ENCODE assay signal across 8 mouse cellular contexts in the genomic region with DNA sequence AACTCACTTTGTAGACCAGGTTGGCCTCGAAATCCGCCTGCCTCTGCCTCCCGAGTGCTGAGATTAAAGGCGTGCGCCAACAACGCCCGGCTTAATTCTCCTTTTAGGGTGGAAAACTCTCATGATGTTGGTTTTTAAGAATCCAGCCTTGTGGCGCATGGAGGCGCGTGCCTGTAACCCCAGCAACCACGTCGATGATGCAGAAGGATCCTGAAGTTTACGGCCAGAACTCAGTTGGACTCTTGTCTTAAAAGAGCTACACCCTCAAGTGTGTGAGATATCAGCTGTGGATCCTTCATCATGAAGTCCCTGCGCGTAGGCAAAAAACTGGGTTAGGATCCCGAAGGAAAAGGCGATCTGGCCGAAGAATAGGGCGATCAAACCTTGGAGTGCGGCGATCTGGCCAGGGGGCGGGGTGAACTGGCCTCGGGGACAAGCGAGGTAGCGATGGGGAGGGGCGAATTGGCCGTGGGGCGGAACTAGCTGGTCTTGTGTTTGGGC. TPM values are rescaled to one million over a fixed set of nuclear protein-coding genes. Genes with fewer than 3 reads are reported as not detected.
DNase-seq lines count a peak whose midpoint lies in the region; ATAC-seq and TF ChIP-seq lines count a peak whose summit lies in the region.

No protein-coding gene starts in this region.

- intact Hi-C loops in left cerebral cortex, postnatal 36 days (cut with DNase I): no loop called here

- TF ChIP-seq CTCF in cerebellum, adult 2 months (IDR thresholded peaks at IDR 0.05; ENCODE audit: borderline replicate concordance, insufficient read depth, low read depth, low read length): no peak
- no peak for TF ChIP-seq CTCF in testis, adult 2 months (IDR thresholded peaks at IDR 0.05; ENCODE audit: control insufficient read depth, insufficient read depth, insufficient replicate concordance, low read depth, low read length)
- TF ChIP-seq CTCF in stomach, postnatal 0 days (IDR thresholded peaks at IDR 0.05; ENCODE audit: low read depth): no peak

- no peaks in the 10 kb centered on the region for H3K9me3 ChIP-seq in liver, embryonic 12.5 days (replicated peaks)
- H3K9me3 ChIP-seq in stomach, postnatal 0 days (ENCODE audit: control insufficient read depth, low read length): no peaks in the 10 kb centered on the region

- peak overlapping the region; percentile 65 for H3K9ac ChIP-seq in liver, embryonic 12.5 days
- H3K9ac ChIP-seq in stomach, postnatal 0 days (ENCODE audit: low read length): peak overlapping the region; percentile 41; the same call in 1 of the 2 replicates

- no peak for TF ChIP-seq POLR2A in cerebellum, adult 2 months (IDR thresholded peaks at IDR 0.05; ENCODE audit: borderline replicate concordance, insufficient read depth, low read length)
- TF ChIP-seq POLR2A in testis, adult 2 months (IDR thresholded peaks at IDR 0.05; ENCODE audit: control insufficient read depth, low read depth, low read length): no peak

- peak overlapping the region; percentile 73 for H3K4me3 ChIP-seq in cerebellum, adult 2 months (replicated peaks; ENCODE audit: insufficient read depth, low read depth, low read length)
- H3K4me3 ChIP-seq in testis, adult 2 months (ENCODE audit: control insufficient read depth, low read depth, low read length): peak overlapping the region; percentile 96
- peak overlapping the region; percentile 79 for H3K4me3 ChIP-seq in liver, embryonic 12.5 days
- peak overlapping the region; percentile 68 for H3K4me3 ChIP-seq in stomach, postnatal 0 days (ENCODE audit: low read depth, low read length)

- no peak overlapping the region for H3K27ac ChIP-seq in cerebellum, adult 2 months (ENCODE audit: insufficient read depth, low read length)
- H3K27ac ChIP-seq in testis, adult 2 months (ENCODE audit: control insufficient read depth, insufficient read depth, low read depth, low read length): peak overlapping the region; percentile 97
- peak overlapping the region; percentile 27 for H3K27ac ChIP-seq in liver, embryonic 12.5 days
- H3K27ac ChIP-seq in stomach, postnatal 0 days (replicated peaks): peak overlapping the region; percentile 69

- no peak for TF ChIP-seq EP300 in stomach, postnatal 0 days (optimal IDR thresholded peaks at IDR 0.05)

- WGBS in cerebellum, adult 2 months: 7% methylated on average over 28 of the region's 28 CpGs
- WGBS in liver, embryonic 12.5 days (ENCODE audit: insufficient replicate concordance): 7% methylated on average over 28 of the region's 28 CpGs
- WGBS in stomach, postnatal 0 days: 5% methylated on average over 28 of the region's 28 CpGs

- H3K4me1 ChIP-seq in cerebellum, adult 2 months (ENCODE audit: control insufficient read depth, insufficient read depth, low read length): peaks cover 6% of the 10 kb centered on the region; the same call in 1 of the 2 replicates
- H3K4me1 ChIP-seq in testis, adult 2 months (ENCODE audit: control insufficient read depth, insufficient read depth, low read length): peaks cover 7% of the 10 kb centered on the region; the same call in 1 of the 2 replicates
- H3K4me1 ChIP-seq in liver, embryonic 12.5 days: peaks cover 40% of the 10 kb centered on the region
- H3K4me1 ChIP-seq in stomach, postnatal 0 days (replicated peaks; ENCODE audit: control insufficient read depth, insufficient read depth): peaks cover 6% of the 10 kb centered on the region; the same call in 1 of the 2 replicates

- DNase-seq in cerebellum, adult 2 months: no peak
- DNase-seq in cerebellum, postnatal 4 days (ENCODE audit: low spot score in 2 of 2): no peak
- DNase-seq in testis, postnatal 10 days (ENCODE audit: low spot score): no peak
- no peak for DNase-seq in stomach, postnatal 0 days (ENCODE audit: low spot score)
- no peak for DNase-seq in frontal cortex, postnatal 25 days (ENCODE audit: low spot score in 2 of 2)
- no peak for DNase-seq in left cerebral cortex, postnatal 36 days (ENCODE audit: low spot score in 2 of 2)

- ATAC-seq in liver, embryonic 12.5 days: no peak
- peak; percentile 9; the same call in 1 of the 2 replicates for ATAC-seq in stomach, postnatal 0 days (ENCODE audit: low FRiP score, low TSS enrichment)

- no peaks in the 10 kb centered on the region for H3K27me3 ChIP-seq in cerebellum, adult 2 months (ENCODE audit: control insufficient read depth, insufficient read depth, low read length)
- no peaks in the 10 kb centered on the region for H3K27me3 ChIP-seq in testis, adult 2 months (ENCODE audit: control insufficient read depth, insufficient read depth, low read length)
- peaks cover 40% of the 10 kb centered on the region for H3K27me3 ChIP-seq in liver, embryonic 12.5 days (replicated peaks)
- H3K27me3 ChIP-seq in stomach, postnatal 0 days (ENCODE audit: control insufficient read depth, insufficient read depth, low read length): no peaks in the 10 kb centered on the region

- H3K4me2 ChIP-seq in liver, embryonic 12.5 days: peak overlapping the region; percentile 95
- H3K4me2 ChIP-seq in stomach, postnatal 0 days (replicated peaks; ENCODE audit: low read depth): peak overlapping the region; percentile 60

- no peaks in the 10 kb centered on the region; the same call in 1 of the 2 replicates for H3K36me3 ChIP-seq in testis, adult 2 months (ENCODE audit: control insufficient read depth, insufficient read depth, low read length)
- peaks cover 19% of the 10 kb centered on the region for H3K36me3 ChIP-seq in liver, embryonic 12.5 days
- H3K36me3 ChIP-seq in stomach, postnatal 0 days (ENCODE audit: control insufficient read depth, insufficient read depth, low read length): no peaks in the 10 kb centered on the region

RNA-seq across cellular contexts. Expression of gene Ntmt1, which starts 0.4 kb away (rescaled TPM):
- polyA plus RNA-seq in cerebellum, adult 2 months (2012; rRNA removed): 37.1 and 37.8 TPM in 2 replicates
- polyA plus RNA-seq in testis, adult 2 months (2012; rRNA removed): 49.5 and 53.9 TPM in 2 replicates
- 45.4 and 48.6 TPM in 2 replicates for polyA plus RNA-seq in liver, embryonic 12.5 days (2016; fragmentation: Nextera tagmentation; extraction: Ambion mirVana)
- polyA plus RNA-seq in stomach, postnatal 0 days (2015; fragmentation: Nextera tagmentation; extraction: Ambion mirVana): 52.4 and 53.3 TPM in 2 replicates
- total RNA-seq in left cerebral cortex, postnatal 36 days (2021): 10 to 100 TPM; 35.4 to 36.3 TPM

RNA-seq across cellular contexts. Expression of gene 1700001O22Rik, which starts 3.7 kb away (rescaled TPM):
- 3.8 and 4.7 TPM in 2 replicates for polyA plus RNA-seq in cerebellum, adult 2 months (2012; rRNA removed)
- 905 and 964 TPM in 2 replicates for polyA plus RNA-seq in testis, adult 2 months (2012; rRNA removed)
- polyA plus RNA-seq in liver, embryonic 12.5 days (2016; fragmentation: Nextera tagmentation; extraction: Ambion mirVana): 0.18 and 0.19 TPM in 2 replicates
- polyA plus RNA-seq in stomach, postnatal 0 days (2015; fragmentation: Nextera tagmentation; extraction: Ambion mirVana): 2.0 and 2.5 TPM in 2 replicates
- 1 to 10 TPM; 6.7 to 8.5 TPM for total RNA-seq in left cerebral cortex, postnatal 36 days (2021)

RNA-seq across cellular contexts. Expression of gene Asb6, which starts 22.9 kb away (rescaled TPM):
- 46.6 and 52.6 TPM in 2 replicates for polyA plus RNA-seq in cerebellum, adult 2 months (2012; rRNA removed)
- 9.3 and 10.5 TPM in 2 replicates for polyA plus RNA-seq in testis, adult 2 months (2012; rRNA removed)
- 41.0 and 41.7 TPM in 2 replicates for polyA plus RNA-seq in liver, embryonic 12.5 days (2016; fragmentation: Nextera tagmentation; extraction: Ambion mirVana)
- 17.2 and 19.6 TPM in 2 replicates for polyA plus RNA-seq in stomach, postnatal 0 days (2015; fragmentation: Nextera tagmentation; extraction: Ambion mirVana)
- 10 to 100 TPM; 36.1 to 39.8 TPM for total RNA-seq in left cerebral cortex, postnatal 36 days (2021)

RNA-seq across cellular contexts. Expression of gene Prrx2, which starts 27.6 kb away (rescaled TPM):
- 1.7 and 2.1 TPM in 2 replicates for polyA plus RNA-seq in cerebellum, adult 2 months (2012; rRNA removed)
- polyA plus RNA-seq in testis, adult 2 months (2012; rRNA removed): 1.0 and 1.5 TPM in 2 replicates
- 2.5 and 4.1 TPM in 2 replicates for polyA plus RNA-seq in liver, embryonic 12.5 days (2016; fragmentation: Nextera tagmentation; extraction: Ambion mirVana)
- polyA plus RNA-seq in stomach, postnatal 0 days (2015; fragmentation: Nextera tagmentation; extraction: Ambion mirVana): 1.8 and 2.0 TPM in 2 replicates
- 1 to 10 TPM; 1.0 to 2.8 TPM for total RNA-seq in left cerebral cortex, postnatal 36 days (2021)

Comparison
In these comparisons a context has a peak if more than half of its experiments do, and no peak if none do; other contexts are left out.
1. RNA of gene 1700001O22Rik, which starts 3.7 kb away (polyA plus RNA-seq): 905 to 964 TPM in testis, adult 2 months; 3.8 to 4.7 TPM in cerebellum, adult 2 months, 2.0 to 2.5 TPM in stomach, postnatal 0 days and 0.18 to 0.19 TPM in liver, embryonic 12.5 days; every median in the first group is over 100 times any median in the second.
2. Peak in every context shown above with its lines, with median percentiles within 50 percentile points of each other: H3K4me3 ChIP-seq.